Mouse (Mus musculus) layer of hippocampus, adult 9-11 months (tissue): ENCODE results near the gene Gorab.

Experiments used
- DNase-seq: peaks from one replicate; pipeline ENCODE4 v3.0.0; 2022

The Gorab gene

DNA sequence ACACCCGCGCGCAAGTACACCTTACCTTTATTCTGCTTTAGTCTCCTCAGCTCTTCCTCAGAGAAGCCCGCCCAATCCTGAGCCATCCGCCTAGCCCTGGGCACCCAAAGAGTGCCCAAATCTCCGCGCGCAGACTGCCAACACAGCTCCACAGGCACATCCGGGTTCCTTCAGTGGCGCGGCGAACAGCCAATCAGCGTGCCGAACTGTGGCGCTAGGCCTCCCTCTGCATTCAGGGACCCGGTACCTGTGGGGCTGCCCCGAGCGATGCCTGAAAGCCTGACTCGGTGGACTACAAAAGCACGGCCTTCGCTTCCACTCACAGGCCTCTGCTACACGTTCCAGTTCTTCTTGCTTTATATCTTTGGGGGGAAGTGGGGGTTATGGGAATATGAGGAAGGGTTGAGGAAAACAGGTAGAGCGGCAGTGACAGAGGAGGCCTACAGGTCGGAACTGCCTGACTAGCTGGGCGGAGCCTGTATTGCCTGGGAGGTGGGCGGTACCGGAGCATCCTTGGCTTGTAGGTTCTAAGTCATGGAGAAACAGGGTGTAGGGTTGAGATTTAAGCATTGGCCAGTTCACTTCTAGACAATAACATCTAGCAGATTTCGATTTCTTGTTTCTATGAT lies at the start of gene Gorab:
Gene Gorab (minus strand): TSS at position 172 of the 629 bp plus-strand sequence.
- DNase-seq: peak; percentile 94

DNA sequence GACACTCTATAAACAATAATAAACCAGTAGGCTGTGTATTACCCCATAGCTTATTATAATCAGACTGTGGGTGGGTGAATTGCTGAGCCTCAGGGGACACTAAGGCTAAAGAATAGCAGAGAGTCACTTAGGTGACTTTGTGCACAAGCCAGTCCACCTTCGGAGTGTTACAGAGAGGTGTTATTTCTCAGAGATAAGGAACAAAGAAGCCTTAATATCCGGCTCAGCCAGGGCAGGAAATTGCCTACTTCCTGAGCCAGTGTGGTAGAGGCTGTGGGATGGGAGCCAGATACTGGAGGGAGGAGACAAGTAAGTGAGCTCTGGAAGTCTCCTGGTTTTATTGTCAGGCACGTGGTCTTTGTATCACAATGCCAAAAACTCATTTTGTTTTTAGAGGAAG lies 40.4 kb upstream of the Gorab start:
- no peak for DNase-seq

GRCm38 (mm10) chr1:163439002-163439401 lies 35.5 kb upstream of the Gorab start:
- DNase-seq: no peak

DNA sequence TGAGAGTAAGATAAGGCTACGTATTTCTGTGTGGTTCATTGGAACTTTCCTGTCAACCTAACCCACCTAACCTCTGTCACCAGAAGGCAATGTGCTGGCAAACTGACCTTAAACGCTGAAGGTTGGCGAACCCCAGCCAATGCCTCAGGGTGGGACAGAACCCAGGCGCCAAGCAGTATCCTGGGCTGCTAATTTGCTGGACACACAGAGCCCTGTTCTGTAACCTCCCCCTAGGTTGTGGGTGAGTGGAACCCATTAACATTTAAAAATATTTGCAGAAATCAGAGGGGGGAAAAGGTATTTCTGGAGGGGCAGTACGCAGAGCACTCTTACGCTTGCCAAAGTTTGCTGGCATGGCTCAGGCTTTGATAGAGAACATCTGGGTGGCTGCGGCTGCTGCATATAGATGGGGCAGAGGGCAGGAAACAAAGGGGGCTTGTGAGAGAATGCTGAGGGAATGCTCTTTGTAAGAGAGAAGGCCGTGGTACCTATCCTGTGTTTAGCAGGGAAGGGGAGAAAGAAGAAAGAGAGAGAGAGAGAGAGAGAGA lies 20.1 kb upstream of the Gorab start:
- no peak for DNase-seq

GRCm38 (mm10) chr1:163417191-163417590 lies 13.7 kb upstream of the Gorab start:
- DNase-seq: no peak

DNA sequence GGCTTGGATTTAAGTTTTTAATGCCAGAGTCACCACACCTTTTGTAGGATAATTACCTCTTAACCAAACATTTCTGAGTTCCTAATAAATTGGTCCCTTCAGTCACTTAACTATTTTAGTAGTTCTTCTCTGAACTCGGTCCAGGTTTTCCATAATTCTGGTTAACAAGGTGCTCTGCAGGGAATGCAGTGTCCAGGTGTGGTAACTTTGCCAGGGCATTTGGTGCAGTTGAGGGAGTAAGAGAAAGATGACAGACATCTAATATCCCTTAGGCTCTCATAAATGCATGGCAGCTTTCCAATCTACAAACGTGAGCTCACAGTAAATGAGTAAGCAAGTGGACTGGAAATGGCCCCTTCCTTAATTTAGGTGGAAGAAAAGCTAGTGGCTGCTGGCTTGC lies 10.7 kb upstream of the Gorab start:
- no peak for DNase-seq

DNA sequence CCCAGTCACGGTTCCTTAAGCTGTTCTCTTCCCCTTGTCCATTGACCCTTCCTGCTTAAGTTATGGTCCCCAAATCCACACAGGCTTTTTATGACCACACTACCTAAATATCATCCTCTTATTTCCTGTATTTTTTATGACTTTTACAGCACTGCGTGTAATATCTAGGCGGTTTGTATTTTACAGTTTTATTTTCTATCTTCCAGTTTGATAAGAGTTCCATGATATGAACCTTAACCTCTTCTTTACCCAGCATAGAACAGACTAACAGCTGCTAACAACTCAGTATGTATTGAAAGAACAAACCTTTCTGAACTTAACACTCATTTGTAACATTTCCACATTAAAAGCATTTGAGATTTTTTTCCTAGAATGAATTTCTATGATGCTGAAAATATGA lies 2.7 kb upstream of the Gorab start:
- no peak for DNase-seq

GRCm38 (mm10) chr1:163391321-163391720 lies 12.1 kb downstream of the Gorab start:
- DNase-seq: no peak

DNA sequence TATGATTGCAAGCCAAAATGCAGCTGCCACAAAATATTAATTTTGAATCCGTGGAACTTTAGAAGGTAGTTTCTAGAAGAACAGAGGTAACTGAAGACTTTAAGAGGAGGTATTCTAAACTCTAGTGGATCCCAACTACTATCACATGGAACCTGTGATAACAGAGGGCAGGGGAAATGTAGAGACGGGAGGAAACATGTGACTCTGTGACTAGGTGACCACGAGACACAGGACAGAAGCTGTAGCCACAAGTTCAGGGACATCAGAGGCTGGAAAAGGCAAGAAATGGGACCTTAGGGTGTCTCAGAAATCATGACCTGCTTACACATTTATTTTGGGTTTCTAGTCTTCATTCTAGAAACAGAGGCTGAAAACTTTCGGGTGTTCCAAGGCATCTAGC lies 13.4 kb downstream of the Gorab start:
- DNase-seq: no peak

- DNase-seq: no peak
These were observed 17.3 kb downstream of the Gorab start for GRCm38 (mm10) chr1:163386196-163386595.

GRCm38 (mm10) chr1:163383442-163384027 lies 19.9 kb downstream of the Gorab start:
- no peak for DNase-seq

DNA sequence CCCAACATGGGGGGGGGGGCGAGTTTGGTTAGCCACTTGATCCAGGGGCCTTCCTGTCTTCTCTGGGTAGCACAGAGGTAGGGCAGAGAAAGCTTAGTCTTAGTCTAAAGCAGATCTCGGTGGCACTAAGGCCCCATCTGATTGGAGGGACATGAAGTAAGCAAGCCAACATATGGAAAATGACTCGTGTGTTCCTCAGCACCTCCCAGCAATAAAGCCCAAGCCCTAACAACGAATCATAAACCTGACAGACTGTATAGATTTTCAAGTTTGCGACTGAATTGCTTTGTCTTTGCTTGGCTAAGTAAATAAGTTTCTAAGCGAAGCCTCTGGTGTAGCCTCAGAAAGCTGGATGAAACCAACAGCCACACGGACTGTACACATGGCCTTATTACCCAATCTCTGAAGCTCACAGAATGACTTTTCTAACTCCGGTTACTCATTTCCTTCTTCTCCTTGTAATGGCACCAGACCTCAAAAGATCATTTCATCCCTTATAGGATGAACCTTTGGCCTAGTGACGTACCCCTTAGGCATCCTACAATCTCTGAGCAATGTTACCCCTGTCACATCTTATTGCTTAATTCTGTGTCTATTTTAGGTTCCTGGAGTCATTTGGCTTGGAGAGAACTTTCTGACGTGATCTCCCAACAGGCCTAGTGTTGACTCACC lies 21.3 kb downstream of the Gorab start:
- no peak for DNase-seq

- no peak for DNase-seq
These were observed 22.9 kb downstream of the Gorab start for GRCm38 (mm10) chr1:163380591-163380990.

- DNase-seq: no peak
These were observed 23.4 kb downstream of the Gorab start for GRCm38 (mm10) chr1:163380072-163380471.

DNA sequence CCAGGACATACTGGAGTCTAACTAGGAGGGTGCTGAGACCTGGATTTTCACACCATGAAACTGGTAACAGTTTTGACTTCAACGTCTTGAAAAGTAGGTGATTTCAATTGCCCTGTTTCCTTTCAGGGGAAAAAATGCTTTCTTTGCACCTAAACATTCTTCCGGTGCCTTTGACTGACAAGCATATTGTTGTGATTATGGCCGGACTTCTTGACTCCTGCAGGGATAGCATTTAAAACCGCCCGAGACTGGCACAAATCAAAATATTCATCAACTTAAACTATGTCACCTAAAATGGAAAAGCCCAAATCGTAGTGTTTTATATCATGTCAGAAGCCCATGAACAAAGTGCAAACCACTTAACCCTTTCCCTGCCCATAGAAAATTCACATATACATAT lies 25.5 kb downstream of the Gorab start:
- DNase-seq: no peak

GRCm38 (mm10) chr1:163376818-163377581 lies 26.5 kb downstream of the Gorab start:
- no peak for DNase-seq

DNA sequence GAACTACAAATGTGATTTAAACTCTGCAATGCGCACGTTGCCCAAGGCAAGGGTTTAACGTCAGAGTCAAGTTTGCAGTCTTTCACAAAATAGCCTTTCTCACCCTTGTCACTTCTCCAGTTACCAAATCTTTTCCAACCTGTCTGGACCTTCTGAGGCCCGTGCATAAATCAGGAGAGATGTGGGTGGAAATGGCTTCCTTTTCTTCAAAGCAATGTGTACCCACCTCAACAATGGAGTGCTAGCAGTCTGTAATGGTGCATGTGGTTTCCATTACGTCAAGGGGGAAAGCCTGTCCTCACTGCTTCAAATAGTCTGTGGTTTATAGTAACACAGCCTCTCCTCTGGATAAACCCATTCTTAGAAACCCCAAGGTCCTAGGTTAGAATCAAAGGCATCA lies 29.0 kb downstream of the Gorab start:
- DNase-seq: no peak

GRCm38 (mm10) chr1:163362202-163362601 lies 41.3 kb downstream of the Gorab start:
- no peak for DNase-seq

GRCm38 (mm10) chr1:163361376-163361775 lies 42.1 kb downstream of the Gorab start:
- peak; percentile 7 for DNase-seq

DNA sequence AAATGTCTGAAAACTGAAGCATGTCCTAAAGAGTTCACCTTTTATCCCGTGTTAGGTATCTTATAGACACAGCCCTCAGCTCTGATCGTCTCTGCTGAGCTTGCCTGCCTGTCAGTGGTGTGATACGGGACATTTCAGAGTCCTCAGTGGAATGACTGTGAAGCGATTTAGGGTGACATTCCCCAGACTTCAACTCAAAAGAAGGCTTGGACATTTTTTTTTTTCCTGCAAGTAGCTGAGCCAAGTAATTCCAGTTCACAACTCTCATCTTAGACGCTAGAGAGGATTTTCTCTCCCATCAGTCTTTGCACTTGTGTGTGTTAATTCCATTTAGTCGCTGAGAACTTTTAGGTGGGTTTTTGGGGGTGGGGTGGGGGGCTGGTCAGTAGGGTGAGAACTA lies 42.7 kb downstream of the Gorab start:
- DNase-seq: no peak

DNA sequence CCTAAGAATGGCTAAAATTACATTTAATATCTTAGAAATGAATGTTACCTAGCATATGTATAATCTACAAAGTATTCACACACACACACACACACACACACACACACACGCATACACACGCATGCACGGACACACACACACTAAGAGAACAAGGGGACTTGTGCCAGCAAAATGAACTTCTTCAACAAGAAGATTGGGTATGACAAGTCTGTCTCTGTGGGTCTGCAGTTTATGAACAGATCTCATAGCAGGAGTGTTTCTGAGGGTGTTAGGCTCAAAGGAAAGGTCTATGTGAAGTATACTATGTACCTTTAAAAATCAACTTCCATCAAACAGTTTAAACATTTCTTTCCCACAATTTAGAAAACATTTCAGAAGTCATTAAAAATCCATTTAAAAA lies 43.9 kb downstream of the Gorab start:
- no peak for DNase-seq

DNA sequence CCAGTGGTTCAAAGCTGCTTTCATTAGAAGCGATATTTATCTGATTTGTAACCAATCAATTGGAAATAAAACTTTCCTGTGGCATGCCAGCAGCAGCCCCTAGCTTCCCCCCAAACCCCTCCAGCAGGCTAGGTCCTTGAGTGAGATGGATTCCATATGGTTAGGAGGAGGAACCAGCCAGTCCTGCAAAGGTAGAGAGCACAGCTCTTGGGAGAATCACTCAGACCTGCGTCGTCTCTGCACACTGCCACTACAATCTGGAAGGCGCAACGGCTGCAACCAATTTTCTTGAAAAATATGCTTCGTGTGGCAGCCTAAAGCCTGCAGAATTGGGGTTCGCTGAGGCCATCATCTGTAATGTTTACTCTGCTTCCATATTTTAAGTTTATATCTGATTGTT lies 45.3 kb downstream of the Gorab start:
- no peak for DNase-seq

DNA sequence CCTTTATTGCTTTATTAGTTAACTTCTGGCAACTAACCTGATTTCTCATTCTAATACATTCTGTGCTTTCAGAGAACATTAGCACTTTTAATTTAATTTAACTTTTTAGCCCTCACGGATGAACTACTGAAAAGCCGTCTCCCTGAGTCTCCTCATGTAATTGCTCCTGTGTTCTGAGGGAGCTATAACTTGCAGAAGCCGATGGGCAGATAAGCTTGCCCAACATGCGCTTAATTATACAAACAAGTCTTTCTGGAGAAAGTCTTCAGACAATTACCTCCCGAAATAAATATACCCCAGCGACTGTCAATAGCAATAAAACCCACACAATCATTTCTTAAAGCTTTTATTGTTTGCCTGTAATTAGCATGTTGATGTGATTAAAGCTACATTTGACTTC lies 45.7 kb downstream of the Gorab start:
- DNase-seq: no peak

DNA sequence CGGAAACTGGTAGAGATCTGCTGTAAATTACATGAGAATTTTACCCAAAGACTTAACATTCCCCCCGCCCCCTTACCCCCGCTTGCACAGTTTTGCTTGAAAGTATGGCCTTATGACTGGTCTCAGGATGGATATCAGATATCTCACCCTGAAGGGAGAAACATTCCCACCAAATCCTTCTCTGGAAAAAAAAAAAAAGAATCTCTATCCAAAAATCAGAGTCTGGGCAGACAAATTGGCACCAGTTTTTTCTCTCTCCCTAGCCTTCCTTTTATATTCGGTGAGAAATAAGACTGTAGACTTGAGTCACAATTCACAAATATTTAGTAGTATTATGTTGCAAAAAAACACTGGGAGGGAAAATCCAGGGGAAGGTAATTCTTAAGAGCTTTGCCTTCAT lies 47.3 kb downstream of the Gorab start:
- DNase-seq: no peak
